Mouse (Mus musculus): ENCODE measurements around the gene Kcna2. TPM values are rescaled to one million over a fixed set of nuclear protein-coding genes. Genes with fewer than 3 reads are reported as not detected.
A peak's percentile ranks its signal among the peaks of the same experiment; 100 is the strongest.

Gene Kcna2
- polyA plus RNA-seq, 1 experiment from 2014 or later = 1.3 TPM

DNA sequence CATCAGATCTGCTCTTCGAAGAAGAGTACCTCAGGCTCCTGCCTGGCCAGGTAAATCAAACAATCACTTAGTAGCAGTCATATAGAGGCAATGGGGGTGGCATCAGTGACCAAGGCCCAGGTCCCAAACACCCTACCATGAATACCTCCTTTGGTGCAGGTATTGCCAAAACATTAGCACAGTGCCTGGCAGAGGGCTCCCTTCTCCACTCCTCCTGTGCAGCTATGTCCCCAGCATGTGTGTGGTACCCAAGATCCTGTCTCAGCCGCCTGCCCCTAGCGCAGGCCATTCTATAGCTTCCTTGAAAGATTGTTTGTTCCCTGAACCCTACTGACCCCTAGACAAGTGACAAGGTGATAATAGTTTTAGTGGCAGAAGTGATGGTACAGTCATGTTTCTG lies 2.5 kb downstream of the Kcna2 start:
- Histone ChIP-seq H3K9me3 (no peaks in the 10 kb centered on the region), H3K4me2 (peak overlapping the region; percentile 88), H3K4me1 (replicated peaks) (peaks cover 50% of the 10 kb centered on the region), H3K4me3 (peak overlapping the region; percentile 76), H3K36me3 (peaks cover 10% of the 10 kb centered on the region; the same call in 1 of the 2 replicates), H3K9ac (peak overlapping the region; percentile 88; the same call in 1 of the 2 replicates), H3K27ac (no peak overlapping the region), H3K27me3 (peaks cover 32% of the 10 kb centered on the region)
- WGBS = 80% methylated on average over 3 of the region's 3 CpGs
- no peak for ATAC-seq (ENCODE audit: low FRiP score)

DNA sequence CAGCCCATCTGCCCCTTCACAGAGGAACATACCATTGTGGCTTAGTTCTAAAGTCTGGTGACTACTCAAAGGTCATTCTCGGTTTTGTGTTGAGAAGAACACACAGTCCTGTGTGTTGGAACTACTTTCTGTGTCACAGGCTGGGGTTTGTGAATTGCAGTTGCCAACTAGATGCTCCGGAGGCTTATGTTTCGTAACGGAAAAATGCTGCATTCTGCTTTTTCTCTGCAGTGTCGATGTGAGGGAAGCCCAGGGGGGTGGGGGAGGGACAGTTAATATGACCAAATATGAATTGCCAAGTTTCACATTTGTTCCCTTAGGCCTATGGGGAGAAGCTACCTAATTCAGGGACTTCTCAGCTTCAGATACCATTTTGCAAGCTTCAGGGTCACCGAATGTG lies 5.0 kb downstream of the Kcna2 start:
- no peak overlapping the region for H3K4me2 ChIP-seq
- WGBS = 83% methylated on average over 6 of the region's 6 CpGs
- ATAC-seq (ENCODE audit: low FRiP score) = no peak

DNA sequence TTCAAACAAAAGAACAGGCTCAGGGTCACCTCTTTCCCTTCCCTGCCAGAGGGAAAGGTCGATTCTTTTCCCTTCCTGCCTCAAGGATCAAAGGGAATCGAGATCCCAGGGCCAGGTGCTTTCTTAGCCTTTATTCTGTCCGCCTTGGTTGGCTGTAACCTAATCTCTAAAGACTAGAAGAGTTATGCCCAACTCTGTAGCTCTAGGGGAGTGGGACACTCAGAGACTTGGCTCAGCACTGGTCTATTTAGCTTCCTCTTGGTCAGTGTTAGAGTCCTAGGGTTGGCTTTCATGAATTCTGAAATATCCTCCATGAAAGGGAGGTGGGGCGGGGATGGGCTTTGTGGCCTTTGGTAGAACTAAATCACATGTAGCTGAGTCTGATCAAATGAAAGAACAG lies 11.6 kb downstream of the Kcna2 start:
- H3K9me3 ChIP-seq = no peaks in the 10 kb centered on the region
- H3K27me3 ChIP-seq = no peaks in the 10 kb centered on the region
- H3K4me3 ChIP-seq = no peak overlapping the region
- 63% methylated on average over 4 of the region's 4 CpGs for WGBS
- no peaks in the 10 kb centered on the region for H3K36me3 ChIP-seq
- 0 out of 2 replicates have a peak overlapping the region, but pooled peaks have one; percentile 88 for H3K27ac ChIP-seq
- peaks cover 27% of the 10 kb centered on the region for H3K4me1 ChIP-seq (replicated peaks)
- H3K4me2 ChIP-seq = no peak overlapping the region
- no peak for ATAC-seq (ENCODE audit: low FRiP score)
- no peak overlapping the region for H3K9ac ChIP-seq

More for the DNA sequence above, 5.0 kb downstream of the Kcna2 start:
- no peak overlapping the region for H3K9ac ChIP-seq
- H3K4me1 ChIP-seq (replicated peaks) = peaks cover 43% of the 10 kb centered on the region
- H3K36me3 ChIP-seq = peaks cover 10% of the 10 kb centered on the region; the same call in 1 of the 2 replicates
- no peak overlapping the region for H3K4me3 ChIP-seq
- H3K9me3 ChIP-seq = no peaks in the 10 kb centered on the region
- H3K27me3 ChIP-seq = peaks cover 13% of the 10 kb centered on the region
- H3K27ac ChIP-seq = no peak overlapping the region

DNA sequence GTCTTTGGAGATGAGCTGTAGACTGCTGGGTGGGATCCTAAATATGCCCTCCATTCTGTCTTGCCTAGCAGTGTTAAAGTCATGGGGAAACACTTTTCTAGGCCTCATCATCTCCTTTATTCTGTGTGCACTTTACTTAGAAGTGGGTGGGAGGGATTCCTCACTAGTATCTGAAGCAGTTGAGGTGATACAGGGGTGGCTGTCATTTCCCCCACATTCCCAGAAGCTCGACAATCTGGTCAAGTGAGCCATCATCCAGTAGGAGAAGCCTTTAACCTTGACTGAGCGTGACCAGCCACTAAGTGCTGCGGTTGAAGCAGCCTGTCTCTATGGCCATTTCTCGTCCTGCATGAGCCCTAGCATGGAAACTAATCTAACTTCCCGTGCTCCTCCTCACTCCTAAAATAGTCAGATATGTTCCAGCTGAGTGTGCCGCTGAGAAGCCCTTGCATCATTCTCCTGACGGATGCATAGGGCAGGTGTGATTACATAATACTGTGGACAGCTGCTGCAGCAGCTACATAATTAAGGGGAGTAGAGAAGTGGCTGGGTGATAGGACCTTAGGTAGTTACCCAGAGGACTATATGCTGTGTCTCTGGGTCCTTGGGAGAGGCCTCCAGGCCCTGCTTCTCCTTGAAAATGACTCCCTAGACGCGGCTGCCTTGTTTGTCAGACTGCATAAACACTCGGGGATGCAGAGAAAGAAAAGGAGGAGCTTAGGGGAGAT lies 12.2 kb downstream of the Kcna2 start:
- Histone ChIP-seq H3K4me1 (replicated peaks) (peaks cover 27% of the 10 kb centered on the region), H3K9ac (peak overlapping the region; percentile 63), H3K36me3 (no peaks in the 10 kb centered on the region), H3K27me3 (no peaks in the 10 kb centered on the region), H3K27ac (peak overlapping the region; percentile 88), H3K9me3 (no peaks in the 10 kb centered on the region), H3K4me3 (0 out of 2 replicates have a peak overlapping the region, but pooled peaks have one; percentile 31), H3K4me2 (peak overlapping the region; percentile 49)
- 0 out of 2 replicates have a peak, but pooled peaks have one; percentile 5 for ATAC-seq (ENCODE audit: low FRiP score)
- 62% methylated on average over 10 of the region's 10 CpGs for WGBS

DNA sequence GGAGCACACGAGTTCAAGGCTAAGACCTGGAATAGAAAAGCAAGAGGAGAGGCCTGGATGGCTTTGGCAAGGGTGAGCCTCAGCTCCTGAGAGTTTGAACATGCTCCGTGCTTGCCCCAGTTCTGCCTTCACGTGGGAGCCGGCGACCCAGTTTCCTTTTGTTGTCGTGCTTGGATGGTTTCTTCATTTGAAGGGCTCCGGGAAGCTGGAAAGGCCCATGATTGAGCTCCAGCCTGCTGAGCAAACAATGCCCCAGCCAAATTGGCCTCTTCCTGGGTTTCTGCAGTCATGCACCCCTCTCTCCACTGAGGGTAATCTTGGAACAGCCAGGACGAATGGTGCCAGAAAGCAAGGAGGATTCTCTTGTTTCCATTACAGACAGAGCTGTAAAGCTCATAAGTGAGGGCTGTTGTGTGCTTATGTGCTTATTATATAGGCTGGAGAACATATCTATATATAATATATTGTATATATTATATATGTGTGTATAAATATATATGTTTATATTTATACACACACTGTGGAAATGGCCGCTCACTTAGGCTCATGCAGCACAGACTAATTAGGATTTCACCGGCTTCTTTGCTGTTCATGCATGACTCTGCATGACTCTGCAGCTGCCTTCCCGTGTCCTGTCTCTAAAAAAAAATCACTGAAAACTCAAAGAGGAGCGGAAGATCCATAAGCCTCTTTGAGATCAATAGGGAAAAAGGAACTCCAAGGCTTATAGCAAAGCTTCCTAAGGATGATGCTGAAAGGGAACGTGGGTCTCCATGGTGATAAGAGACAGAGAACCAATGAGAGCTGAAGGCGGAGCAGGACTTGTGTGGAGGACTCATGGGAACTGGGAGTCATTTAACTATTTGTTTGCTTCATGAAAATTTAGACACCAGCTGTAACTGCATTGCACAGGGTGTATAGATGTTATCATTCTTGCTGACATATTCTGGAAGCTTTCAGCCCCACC lies 13.1 kb downstream of the Kcna2 start:
- ATAC-seq (ENCODE audit: low FRiP score) = peak; percentile 91
- H3K36me3 ChIP-seq = no peaks in the 10 kb centered on the region
- H3K4me1 ChIP-seq (replicated peaks) = peaks cover 27% of the 10 kb centered on the region
- H3K4me2 ChIP-seq = peak overlapping the region; percentile 49
- H3K4me3 ChIP-seq = peak overlapping the region; percentile 31
- H3K27me3 ChIP-seq = no peaks in the 10 kb centered on the region
- H3K27ac ChIP-seq = peak overlapping the region; percentile 88
- 29% methylated on average over 14 of the region's 14 CpGs for WGBS
- peak overlapping the region; percentile 63 for H3K9ac ChIP-seq
- no peaks in the 10 kb centered on the region for H3K9me3 ChIP-seq

DNA sequence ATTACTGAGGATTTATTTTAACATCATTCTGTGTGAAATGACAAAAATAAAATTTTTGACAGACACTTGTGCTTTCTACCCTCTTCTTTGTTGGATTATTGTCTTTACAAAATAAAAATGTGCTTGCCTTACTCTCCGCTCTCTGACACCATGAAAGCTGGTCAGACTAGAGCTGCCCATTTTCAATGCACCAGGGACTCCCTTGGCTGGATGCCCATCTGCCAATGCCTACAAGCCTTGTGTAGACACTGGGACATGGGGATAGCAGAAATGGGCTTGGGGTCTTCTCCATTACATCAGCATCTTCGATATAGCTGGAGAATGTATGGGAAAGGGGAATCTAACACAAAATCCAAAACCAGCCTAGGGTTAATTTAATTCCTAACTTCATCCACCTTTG lies 14.0 kb downstream of the Kcna2 start:
- Histone ChIP-seq H3K27ac (no peak overlapping the region), H3K27me3 (no peaks in the 10 kb centered on the region), H3K4me1 (replicated peaks) (peaks cover 27% of the 10 kb centered on the region), H3K4me3 (no peak overlapping the region), H3K36me3 (no peaks in the 10 kb centered on the region), H3K4me2 (no peak overlapping the region), H3K9ac (no peak overlapping the region), H3K9me3 (no peaks in the 10 kb centered on the region)
- WGBS = 79% methylated on average over 2 of the region's 2 CpGs
- no peak for ATAC-seq (ENCODE audit: low FRiP score)

DNA sequence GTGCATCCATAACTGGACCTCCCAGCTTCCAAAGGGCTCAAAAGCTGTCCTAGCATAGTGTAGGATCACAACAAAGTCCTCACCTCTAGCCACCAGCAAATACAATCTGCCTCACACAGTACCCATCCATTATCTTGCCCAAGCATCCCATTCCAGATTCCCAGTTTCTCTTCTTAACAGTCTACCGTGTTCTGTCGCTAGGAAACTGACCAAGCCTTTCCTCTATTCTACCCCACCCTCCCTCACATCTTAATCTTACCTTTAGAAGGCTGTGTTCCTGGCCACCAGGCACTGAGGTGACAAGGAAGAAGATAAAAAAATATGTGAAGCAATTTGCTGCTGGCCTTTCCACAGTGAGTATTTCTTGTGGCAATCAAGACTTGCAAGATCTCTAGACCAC lies 14.8 kb downstream of the Kcna2 start:
- peaks cover 27% of the 10 kb centered on the region for H3K4me1 ChIP-seq (replicated peaks)
- no peaks in the 10 kb centered on the region for H3K27me3 ChIP-seq
- H3K4me2 ChIP-seq = no peak overlapping the region
- no peaks in the 10 kb centered on the region for H3K36me3 ChIP-seq
- WGBS = 75% methylated on average over 2 of the region's 2 CpGs
- no peak overlapping the region for H3K27ac ChIP-seq
- ATAC-seq (ENCODE audit: low FRiP score) = no peak
- no peaks in the 10 kb centered on the region for H3K9me3 ChIP-seq
- H3K9ac ChIP-seq = no peak overlapping the region
- H3K4me3 ChIP-seq = no peak overlapping the region

DNA sequence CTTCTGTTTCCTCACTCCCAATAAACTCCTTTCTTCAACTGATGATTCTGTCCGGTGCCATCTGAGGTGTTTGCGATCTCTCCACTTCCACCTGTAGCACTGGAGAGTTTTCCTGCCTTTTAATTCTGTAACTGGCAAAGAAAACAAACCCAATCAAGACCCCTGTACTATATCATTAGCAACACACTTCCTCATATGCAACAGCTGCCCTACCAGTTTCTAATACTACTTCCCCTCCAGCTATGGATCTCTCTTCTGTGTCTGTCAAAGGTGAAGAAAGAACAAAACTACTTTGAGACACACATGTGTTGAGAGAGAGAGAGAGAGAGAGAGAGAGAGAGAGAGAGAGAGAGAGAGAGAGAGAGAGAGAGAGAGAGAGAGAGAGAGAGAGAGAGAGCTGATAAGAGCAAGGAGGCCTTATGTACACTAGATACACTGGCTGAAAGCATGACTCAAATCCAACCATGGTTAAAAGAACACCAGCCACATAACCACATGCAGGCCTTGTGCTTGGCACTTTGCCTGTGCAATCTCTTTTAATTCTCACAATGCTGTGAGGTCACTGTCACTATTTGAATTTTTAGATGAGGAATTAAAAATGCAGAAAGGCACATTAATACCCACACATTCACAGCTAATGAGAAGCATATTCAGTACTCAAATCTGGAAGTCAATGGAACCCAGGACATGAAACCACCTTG lies 19.1 kb downstream of the Kcna2 start:
- WGBS = 93% methylated on average over 2 of the region's 2 CpGs
- Histone ChIP-seq H3K4me1 (replicated peaks) (peaks cover 1% of the 10 kb centered on the region), H3K9me3 (no peaks in the 10 kb centered on the region), H3K27me3 (no peaks in the 10 kb centered on the region), H3K27ac (no peak overlapping the region), H3K4me3 (no peak overlapping the region), H3K36me3 (no peaks in the 10 kb centered on the region), H3K4me2 (no peak overlapping the region), H3K9ac (no peak overlapping the region)
- no peak for ATAC-seq (ENCODE audit: low FRiP score)

DNA sequence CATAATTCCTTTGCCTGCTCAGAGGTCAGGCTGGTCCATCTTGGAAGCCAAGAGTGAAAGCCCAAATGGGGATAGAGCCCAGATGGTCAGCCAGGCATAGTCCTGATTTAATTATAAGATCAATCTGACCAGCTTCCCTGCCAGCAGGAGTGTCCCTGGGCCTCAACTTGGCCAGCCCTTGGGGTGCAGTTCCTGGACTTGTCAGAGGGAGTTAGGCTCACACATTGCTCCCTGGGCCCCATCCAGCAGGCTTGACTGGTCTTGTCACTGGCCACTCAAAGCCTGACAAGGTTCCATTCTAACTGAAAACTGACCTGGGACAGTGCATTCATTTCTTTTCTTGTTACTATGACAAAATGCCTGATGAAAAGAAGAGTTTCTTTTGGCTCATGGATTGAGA lies 21.4 kb downstream of the Kcna2 start:
- Histone ChIP-seq H3K36me3 (no peaks in the 10 kb centered on the region), H3K4me2 (no peak overlapping the region), H3K9ac (no peak overlapping the region), H3K4me3 (no peak overlapping the region), H3K9me3 (no peaks in the 10 kb centered on the region), H3K27me3 (no peaks in the 10 kb centered on the region), H3K4me1 (replicated peaks) (no peaks in the 10 kb centered on the region), H3K27ac (no peak overlapping the region)
- no peak for ATAC-seq (ENCODE audit: low FRiP score)

DNA sequence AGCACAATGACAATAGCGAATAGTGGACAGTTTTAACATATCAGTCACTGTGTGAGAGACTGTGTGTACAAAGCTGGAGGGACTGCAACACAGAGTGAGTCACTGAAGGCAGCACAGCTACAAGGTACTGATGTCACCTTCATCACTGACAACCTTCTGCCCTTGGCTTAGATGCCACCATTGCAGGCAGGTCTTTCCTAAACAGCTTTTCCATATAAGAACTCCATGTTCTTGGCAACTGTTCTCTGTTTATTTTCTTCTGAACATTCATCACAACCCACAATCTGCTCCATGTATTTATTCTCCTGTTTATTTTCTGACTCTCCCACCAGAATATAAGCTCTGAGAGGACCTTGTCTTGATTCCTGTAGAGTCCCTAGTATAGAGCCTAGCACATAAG lies 26.7 kb downstream of the Kcna2 start:
- Histone ChIP-seq H3K27ac (no peak overlapping the region), H3K36me3 (no peaks in the 10 kb centered on the region)

DNA sequence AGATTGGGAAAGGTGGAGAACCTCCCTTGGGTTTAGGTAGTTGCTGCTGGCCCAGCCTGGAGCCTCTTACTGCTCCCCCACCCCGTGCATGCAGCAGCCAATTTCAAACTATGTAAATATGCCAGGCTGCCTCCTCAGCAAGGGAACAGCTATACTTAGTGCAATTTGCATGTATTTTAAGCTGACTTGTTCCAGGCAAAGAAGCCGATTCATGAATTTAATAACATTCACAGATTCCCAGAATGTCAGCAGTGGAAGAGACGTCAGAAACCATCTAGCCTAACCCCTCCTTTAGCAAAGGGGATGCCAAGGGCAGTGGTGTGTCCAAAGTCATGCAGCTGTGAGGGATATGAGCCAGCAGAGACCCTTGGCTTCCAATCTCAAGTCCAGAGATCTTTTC lies 27.5 kb downstream of the Kcna2 start:
- Histone ChIP-seq H3K27me3 (no peaks in the 10 kb centered on the region), H3K4me3 (no peak overlapping the region), H3K27ac (no peak overlapping the region), H3K9me3 (no peaks in the 10 kb centered on the region), H3K4me1 (replicated peaks) (peaks cover 12% of the 10 kb centered on the region), H3K9ac (no peak overlapping the region), H3K36me3 (no peaks in the 10 kb centered on the region), H3K4me2 (no peak overlapping the region)
- WGBS = 76% methylated on average over 3 of the region's 3 CpGs
- no peak for ATAC-seq (ENCODE audit: low FRiP score)

More for the DNA sequence above, 26.7 kb downstream of the Kcna2 start:
- WGBS = 76% methylated on average over 1 of the region's 1 CpGs
- H3K4me3 ChIP-seq = no peak overlapping the region
- H3K9me3 ChIP-seq = no peaks in the 10 kb centered on the region
- no peak overlapping the region for H3K9ac ChIP-seq
- ATAC-seq (ENCODE audit: low FRiP score) = no peak
- peaks cover 9% of the 10 kb centered on the region for H3K4me1 ChIP-seq (replicated peaks)
- no peak overlapping the region for H3K4me2 ChIP-seq
- no peaks in the 10 kb centered on the region for H3K27me3 ChIP-seq

DNA sequence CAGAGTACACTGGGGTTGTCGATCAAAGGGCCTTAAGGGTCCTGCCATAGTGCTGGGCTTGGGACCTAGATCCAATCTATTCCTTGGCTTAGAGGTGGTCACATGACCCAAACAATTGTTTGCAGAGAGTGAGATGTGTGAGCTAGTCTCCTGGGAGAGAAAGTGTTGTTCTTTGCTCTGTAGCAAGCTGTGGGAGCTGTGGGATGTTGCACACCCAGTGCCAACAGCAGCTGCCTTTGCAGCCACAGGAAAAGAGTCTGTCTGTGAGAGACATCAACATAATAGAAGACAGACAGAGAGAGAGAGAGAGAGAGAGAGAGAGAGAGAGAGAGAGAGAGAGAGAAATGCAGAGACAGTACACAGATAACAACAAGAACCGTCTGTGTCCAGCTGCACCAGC lies 28.3 kb downstream of the Kcna2 start:
- Histone ChIP-seq H3K4me2 (no peak overlapping the region), H3K4me1 (replicated peaks) (peaks cover 12% of the 10 kb centered on the region), H3K9ac (no peak overlapping the region), H3K27me3 (no peaks in the 10 kb centered on the region), H3K27ac (no peak overlapping the region), H3K36me3 (no peaks in the 10 kb centered on the region), H3K4me3 (no peak overlapping the region), H3K9me3 (no peaks in the 10 kb centered on the region)
- WGBS = 70% methylated on average over 2 of the region's 2 CpGs
- no peak for ATAC-seq (ENCODE audit: low FRiP score)
